Mouse (Mus musculus): ENCODE measurements around the gene Fmo1. TPM values are rescaled to one million over a fixed set of nuclear protein-coding genes. Genes with fewer than 3 reads are reported as not detected.
A peak's percentile ranks its signal among the peaks of the same experiment; 100 is the strongest.

The Fmo1 gene
- polyA plus RNA-seq, 1 experiment from 2014 or later: 63.4 TPM

GRCm38 (mm10) chr1:162859996-162860605 is 6.3 kb downstream of the Fmo1 start:
- Histone ChIP-seq H3K4me2 (replicated peaks) (no peak overlapping the region), H3K27ac (replicated peaks) (peak overlapping the region; percentile 91), H3K9me3 (replicated peaks) (no peaks in the 10 kb centered on the region)

GRCm38 (mm10) chr1:162859545-162859976 is 6.8 kb downstream of the Fmo1 start:
- ATAC-seq (ENCODE audit: insufficient number of reproducible peaks, low FRiP score, low TSS enrichment, low read depth): peak; percentile 78
- peaks cover 29% of the 10 kb centered on the region for H3K4me1 ChIP-seq
- peak overlapping the region; percentile 52 for H3K4me2 ChIP-seq (replicated peaks)
- H3K4me3 ChIP-seq (replicated peaks): peak overlapping the region; percentile 40
- no peaks in the 10 kb centered on the region for H3K9me3 ChIP-seq (replicated peaks)
- H3K9ac ChIP-seq: no peak overlapping the region
- H3K27me3 ChIP-seq: no peaks in the 10 kb centered on the region
- H3K27ac ChIP-seq (replicated peaks): peak overlapping the region; percentile 91
- H3K36me3 ChIP-seq: no peaks in the 10 kb centered on the region
- 22% methylated on average over 10 of the region's 10 CpGs for WGBS

More at GRCm38 (mm10) chr1:162859996-162860605, 6.3 kb downstream of the Fmo1 start:
- WGBS: 46% methylated on average over 9 of the region's 9 CpGs
- peak; percentile 51; the same call in 1 of the 2 replicates for ATAC-seq (ENCODE audit: insufficient number of reproducible peaks, low FRiP score, low TSS enrichment, low read depth)
- H3K4me3 ChIP-seq (replicated peaks): no peak overlapping the region
- no peaks in the 10 kb centered on the region for H3K36me3 ChIP-seq
- peaks cover 29% of the 10 kb centered on the region for H3K4me1 ChIP-seq
- H3K9ac ChIP-seq: no peak overlapping the region
- no peaks in the 10 kb centered on the region for H3K27me3 ChIP-seq

GRCm38 (mm10) chr1:162858748-162859130 is 7.7 kb downstream of the Fmo1 start:
- H3K27me3 ChIP-seq: no peaks in the 10 kb centered on the region
- peak overlapping the region; percentile 52 for H3K4me2 ChIP-seq (replicated peaks)
- H3K9ac ChIP-seq: no peak overlapping the region
- 26% methylated on average over 12 of the region's 12 CpGs for WGBS
- peaks cover 29% of the 10 kb centered on the region for H3K4me1 ChIP-seq
- no peak for ATAC-seq (ENCODE audit: insufficient number of reproducible peaks, low FRiP score, low TSS enrichment, low read depth)
- H3K9me3 ChIP-seq (replicated peaks): no peaks in the 10 kb centered on the region
- H3K36me3 ChIP-seq: no peaks in the 10 kb centered on the region
- peak overlapping the region; percentile 91 for H3K27ac ChIP-seq (replicated peaks)
- peak overlapping the region; percentile 40 for H3K4me3 ChIP-seq (replicated peaks)

- WGBS: 17% methylated on average over 18 of the region's 18 CpGs
- Histone ChIP-seq H3K4me3 (replicated peaks) (peak overlapping the region; percentile 40), H3K9me3 (replicated peaks) (no peaks in the 10 kb centered on the region), H3K27ac (replicated peaks) (peak overlapping the region; percentile 91), H3K9ac (no peak overlapping the region), H3K4me1 (peaks cover 32% of the 10 kb centered on the region), H3K27me3 (no peaks in the 10 kb centered on the region), H3K36me3 (no peaks in the 10 kb centered on the region), H3K4me2 (replicated peaks) (peak overlapping the region; percentile 52)
- ATAC-seq (ENCODE audit: insufficient number of reproducible peaks, low FRiP score, low TSS enrichment, low read depth): no peak
Measured at GRCm38 (mm10) chr1:162857766-162858747, 8.4 kb downstream of the Fmo1 start.

- Histone ChIP-seq H3K27me3 (no peaks in the 10 kb centered on the region), H3K4me3 (replicated peaks) (no peak overlapping the region), H3K9me3 (replicated peaks) (no peaks in the 10 kb centered on the region), H3K9ac (no peak overlapping the region), H3K4me1 (peaks cover 19% of the 10 kb centered on the region), H3K27ac (replicated peaks) (peak overlapping the region; percentile 44; the same call in 1 of the 2 replicates), H3K4me2 (replicated peaks) (no peak overlapping the region), H3K36me3 (no peaks in the 10 kb centered on the region)
- ATAC-seq (ENCODE audit: insufficient number of reproducible peaks, low FRiP score, low TSS enrichment, low read depth): no peak
- 69% methylated on average over 3 of the region's 3 CpGs for WGBS
Measured at GRCm38 (mm10) chr1:162853812-162854482, 12.5 kb downstream of the Fmo1 start.

- no peaks in the 10 kb centered on the region for H3K36me3 ChIP-seq
- H3K27me3 ChIP-seq: no peaks in the 10 kb centered on the region
- no peak overlapping the region for H3K4me3 ChIP-seq (replicated peaks)
- WGBS: 100% methylated on average over 6 of the region's 6 CpGs
- no peak for ATAC-seq (ENCODE audit: insufficient number of reproducible peaks, low FRiP score, low TSS enrichment, low read depth)
- no peaks in the 10 kb centered on the region for H3K4me1 ChIP-seq
- H3K4me2 ChIP-seq (replicated peaks): no peak overlapping the region
- no peaks in the 10 kb centered on the region for H3K9me3 ChIP-seq (replicated peaks)
- no peak overlapping the region for H3K27ac ChIP-seq (replicated peaks)
- no peak overlapping the region for H3K9ac ChIP-seq
Measured at GRCm38 (mm10) chr1:162847554-162847953, 18.9 kb downstream of the Fmo1 start.

GRCm38 (mm10) chr1:162840211-162840610 is 26.2 kb downstream of the Fmo1 start:
- H3K9me3 ChIP-seq (replicated peaks): no peaks in the 10 kb centered on the region
- no peak overlapping the region for H3K4me2 ChIP-seq (replicated peaks)
- no peak for ATAC-seq (ENCODE audit: insufficient number of reproducible peaks, low FRiP score, low TSS enrichment, low read depth)
- no peaks in the 10 kb centered on the region for H3K36me3 ChIP-seq
- H3K27me3 ChIP-seq: no peaks in the 10 kb centered on the region
- no peak overlapping the region for H3K4me3 ChIP-seq (replicated peaks)
- H3K9ac ChIP-seq: no peak overlapping the region
- WGBS: 94% methylated on average over 9 of the region's 9 CpGs
- H3K27ac ChIP-seq (replicated peaks): no peak overlapping the region
- H3K4me1 ChIP-seq: no peaks in the 10 kb centered on the region

GRCm38 (mm10) chr1:162838976-162839375 is 27.4 kb downstream of the Fmo1 start:
- no peaks in the 10 kb centered on the region for H3K27me3 ChIP-seq
- WGBS: 90% methylated on average over 6 of the region's 6 CpGs
- no peak for ATAC-seq (ENCODE audit: insufficient number of reproducible peaks, low FRiP score, low TSS enrichment, low read depth)
- H3K4me1 ChIP-seq: no peaks in the 10 kb centered on the region
- H3K27ac ChIP-seq (replicated peaks): no peak overlapping the region
- no peak overlapping the region for H3K4me2 ChIP-seq (replicated peaks)
- H3K36me3 ChIP-seq: no peaks in the 10 kb centered on the region
- H3K9me3 ChIP-seq (replicated peaks): no peaks in the 10 kb centered on the region
- no peak overlapping the region for H3K9ac ChIP-seq
- no peak overlapping the region for H3K4me3 ChIP-seq (replicated peaks)

- H3K4me3 ChIP-seq (replicated peaks): no peak overlapping the region
- no peak overlapping the region for H3K27ac ChIP-seq (replicated peaks)
- no peaks in the 10 kb centered on the region for H3K27me3 ChIP-seq
- H3K4me2 ChIP-seq (replicated peaks): no peak overlapping the region
- no peaks in the 10 kb centered on the region for H3K36me3 ChIP-seq
- ATAC-seq (ENCODE audit: insufficient number of reproducible peaks, low FRiP score, low TSS enrichment, low read depth): no peak
- WGBS: 52% methylated on average over 5 of the region's 5 CpGs
- 0 out of 2 replicates have a peak, but pooled peaks cover 3% of the 10 kb centered on the region for H3K4me1 ChIP-seq
- H3K9ac ChIP-seq: no peak overlapping the region
- no peaks in the 10 kb centered on the region for H3K9me3 ChIP-seq (replicated peaks)
Measured at GRCm38 (mm10) chr1:162834342-162834741, 32.1 kb downstream of the Fmo1 start.

- Histone ChIP-seq H3K4me1 (0 out of 2 replicates have a peak, but pooled peaks cover 3% of the 10 kb centered on the region), H3K4me3 (replicated peaks) (no peak overlapping the region), H3K9me3 (replicated peaks) (no peaks in the 10 kb centered on the region), H3K27ac (replicated peaks) (no peak overlapping the region), H3K36me3 (no peaks in the 10 kb centered on the region), H3K27me3 (no peaks in the 10 kb centered on the region), H3K4me2 (replicated peaks) (no peak overlapping the region), H3K9ac (no peak overlapping the region)
- 59% methylated on average over 5 of the region's 5 CpGs for WGBS
- no peak for ATAC-seq (ENCODE audit: insufficient number of reproducible peaks, low FRiP score, low TSS enrichment, low read depth)
Measured at GRCm38 (mm10) chr1:162832574-162832953, 33.8 kb downstream of the Fmo1 start.
